Mouse (Mus musculus): ENCODE measurements around the gene Synj2. TPM values are rescaled to one million over a fixed set of nuclear protein-coding genes. Genes with fewer than 3 reads are reported as not detected.

The Synj2 gene
- total and polyA plus RNA-seq, 3 experiments, result 1.2 to 2.5 TPM; not detected in 1

GRCm38 (mm10) chr17:6016213-6016780 is 75.2 kb downstream of the Synj2 start:
- H3K27ac ChIP-seq (ENCODE audit: control insufficient read depth, low read depth, low read length), result no peak overlapping the region
- H3K79me2 ChIP-seq (ENCODE audit: control insufficient read depth, insufficient read depth, low read length, poor library complexity), result no peaks in the 10 kb centered on the region
- H3K9ac ChIP-seq (ENCODE audit: control insufficient read depth, low read depth, low read length, poor library complexity, severe bottlenecking), result no peak overlapping the region
- no peak overlapping the region for H3K4me3 ChIP-seq (ENCODE audit: control insufficient read depth in 1 of 2, insufficient read depth in 1 of 2, low read depth in 2 of 2, low read length in 2 of 2)
- H3K27me3 ChIP-seq (ENCODE audit: control insufficient read depth in 1 of 2, insufficient read depth in 2 of 2, low read length in 2 of 2), result no peaks in the 10 kb centered on the region
- H3K9me3 ChIP-seq (replicated peaks; ENCODE audit: insufficient read depth, low read length), result no peaks in the 10 kb centered on the region
- H3K36me3 ChIP-seq (ENCODE audit: control insufficient read depth in 1 of 2, insufficient read depth in 2 of 2, low read length in 2 of 2), result peaks cover 0 to 5% of the 10 kb centered on the region in 2 experiments; a peak in 1 of 4 replicates
- TF ChIP-seq MAFK (IDR thresholded peaks at IDR 0.05; ENCODE audit: borderline replicate concordance, low read depth, low read length), result peak; percentile 64; the same call in 1 of the 2 replicates
- no peak for TF ChIP-seq TBP (IDR thresholded peaks at IDR 0.05; ENCODE audit: low read depth, low read length)
- TF ChIP-seq CHD2 (IDR thresholded peaks at IDR 0.05; ENCODE audit: low read length), result no peak
- peak; percentile 36; the same call in 1 of the 2 replicates for TF ChIP-seq SIN3A (IDR thresholded peaks at IDR 0.05; ENCODE audit: low read length)
- TF ChIP-seq EP300 (IDR thresholded peaks at IDR 0.05; ENCODE audit: low read depth in 1 of 2, low read length in 2 of 2), result 0 out of 4 replicates have a peak, but pooled peaks of 1 of the 2 experiments have one; percentile 8
- TF ChIP-seq POLR2AphosphoS5 (IDR thresholded peaks at IDR 0.05; ENCODE audit: borderline replicate concordance, low read depth, low read length), result no peak
- TF ChIP-seq NELFE (IDR thresholded peaks at IDR 0.05; ENCODE audit: low read depth, low read length), result no peak; the same call in 1 of the 2 replicates
- TF ChIP-seq POLR2A (IDR thresholded peaks at IDR 0.05; ENCODE audit: control insufficient read depth in 1 of 2, insufficient read depth in 1 of 2, low read depth in 1 of 2, low read length in 2 of 2, poor library complexity in 1 of 2), result 0 out of 4 replicates have a peak, but pooled peaks of 1 of the 2 experiments have one; percentile 18
- TF ChIP-seq ETS1 (IDR thresholded peaks at IDR 0.05; ENCODE audit: low read depth, low read length), result peak; percentile 93
- no peak for TF ChIP-seq RCOR1 (IDR thresholded peaks at IDR 0.05; ENCODE audit: low read depth, low read length)
- TF ChIP-seq TCF12 (IDR thresholded peaks at IDR 0.05; ENCODE audit: low read depth, low read length), result no peak
- no peak for TF ChIP-seq USF2 (IDR thresholded peaks at IDR 0.05; ENCODE audit: borderline replicate concordance in 1 of 2, insufficient read depth in 1 of 2, low read depth in 1 of 2, low read length in 2 of 2)
- no peak for TF ChIP-seq GATA1 (IDR thresholded peaks at IDR 0.05; ENCODE audit: low read depth, low read length)
- no peak for TF ChIP-seq UBTF (IDR thresholded peaks at IDR 0.05; ENCODE audit: borderline replicate concordance, insufficient read depth, low read depth, low read length)
- TF ChIP-seq MYB (IDR thresholded peaks at IDR 0.05; ENCODE audit: low read depth, low read length), result no peak
- TF ChIP-seq RAD21 (IDR thresholded peaks at IDR 0.05; ENCODE audit: low read depth, low read length), result no peak
- no peak for TF ChIP-seq CHD1 (IDR thresholded peaks at IDR 0.05; ENCODE audit: low read depth, low read length)
- no peak for TF ChIP-seq CTCF (IDR thresholded peaks at IDR 0.05 in 2 of 3, conservative IDR thresholded peaks at IDR 0.05 in 1 of 3; ENCODE audit: control insufficient read depth in 1 of 3, insufficient read depth in 1 of 3, low read depth in 2 of 3, low read length in 3 of 3, poor library complexity in 1 of 3, severe bottlenecking in 1 of 3)
- no peak for TF ChIP-seq USF1 (IDR thresholded peaks at IDR 0.05; ENCODE audit: low read depth, low read length)
- TF ChIP-seq ZC3H11A (IDR thresholded peaks at IDR 0.05; ENCODE audit: low read depth, low read length), result no peak
- peak; percentile 85 for DNase-seq (ENCODE audit: low read depth, low spot score)
- peaks cover 2 to 11% of the 10 kb centered on the region in 2 experiments; a peak in 3 of 4 replicates for H3K4me1 ChIP-seq (ENCODE audit: control insufficient read depth in 1 of 2, insufficient read depth in 2 of 2, low read length in 2 of 2)
